Mouse (Mus musculus) large intestine, adult 2 months (tissue): ENCODE measurements around the gene Ino80b. TPM values are rescaled to one million over a fixed set of nuclear protein-coding genes. Genes with fewer than 3 reads are reported as not detected.

Experiments used
- DNase-seq: peaks from one replicate; pipeline ENCODE4 v3.0.0-alpha.2; 2012; ENCODE audit warnings: low read depth, low spot score
- WGBS: fragments of 180-500 bp; shearing (Covaris S2); methylation state at CpG from one replicate; pipeline ENCODE4 v1.1.7; 2018; 5-methylcytosine and 5-hydroxymethylcytosine counted together
- polyA plus RNA-seq: library from polyadenylated mRNA; depleted of rRNA; stranded (reverse); fragments of >200 nt; gene quantifications from 2 replicates; pipeline ENCODE4 v1.2.3, GENCODE M21; 2012

Gene Ino80b
- polyA plus RNA-seq, 1 experiment, result 14.6 TPM

DNA sequence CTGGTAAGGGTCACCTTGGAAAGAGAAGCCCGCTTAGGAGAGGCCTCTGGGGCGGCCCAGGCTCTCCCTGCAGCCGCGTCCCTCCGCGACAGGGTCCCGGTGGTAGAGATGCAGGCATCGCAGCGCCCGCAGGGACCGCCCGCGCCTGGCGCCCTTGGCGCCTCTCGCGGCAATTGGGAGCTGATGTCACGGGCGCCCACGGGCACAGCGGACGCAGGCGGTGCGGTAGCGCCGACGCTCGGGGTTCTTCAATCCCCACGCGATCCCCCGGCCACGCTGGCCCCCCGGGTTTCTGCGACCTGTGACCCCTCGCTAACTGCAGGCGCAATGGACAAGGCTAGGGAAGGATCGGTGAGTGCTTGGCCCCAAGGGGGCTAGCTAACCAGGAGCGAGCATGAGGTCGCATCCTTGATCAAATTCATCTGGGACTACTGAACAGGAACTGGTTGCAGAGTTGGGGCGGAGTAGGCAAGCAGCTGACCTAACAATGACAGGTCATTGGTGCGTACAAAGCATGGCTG is 17.0 kb upstream of the Ino80b start:
- 58% methylated on average over 41 of the region's 41 CpGs for WGBS
- DNase-seq, result no peak

DNA sequence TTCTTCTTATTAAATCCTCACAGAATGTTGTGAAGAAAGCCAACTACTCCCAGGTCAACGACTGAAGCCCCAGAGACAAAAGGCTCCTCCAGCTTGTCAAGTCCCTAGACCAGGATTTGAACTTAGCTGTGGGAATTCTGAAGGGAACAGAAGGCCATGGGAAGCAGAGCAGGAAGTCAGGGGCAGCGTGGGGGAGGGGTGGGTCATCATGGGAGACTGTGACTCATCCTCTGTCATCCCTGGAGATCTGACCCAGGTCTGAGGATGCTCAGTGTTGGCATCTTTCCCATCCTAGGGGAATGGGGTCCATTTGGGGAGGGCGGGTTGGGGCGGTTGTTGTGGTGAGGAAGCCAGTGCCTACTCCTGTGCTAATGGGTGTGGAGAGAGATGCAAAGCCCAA is 16.4 kb upstream of the Ino80b start:
- DNase-seq, result no peak
- 70% methylated on average over 4 of the region's 4 CpGs for WGBS

DNA sequence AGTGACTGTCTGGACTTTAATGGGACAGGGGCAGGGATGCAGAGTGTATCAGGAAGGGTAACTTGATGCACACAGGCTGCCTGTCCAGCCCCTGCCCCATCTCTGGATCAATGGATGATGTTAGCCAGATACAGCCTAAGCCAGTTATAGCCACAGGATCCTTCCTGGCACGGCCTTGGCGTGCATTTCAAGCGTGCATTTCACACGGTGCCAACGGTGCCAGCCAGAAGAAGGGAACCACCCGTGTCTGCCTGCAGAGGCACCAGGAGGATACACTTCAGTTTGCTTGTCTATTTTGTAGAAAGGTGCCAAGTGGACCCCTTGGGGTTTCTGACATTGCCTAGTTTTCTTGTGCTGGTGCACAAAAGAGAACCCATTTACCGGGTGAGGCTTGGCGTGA is 14.8 kb upstream of the Ino80b start:
- WGBS, result 87% methylated on average over 8 of the region's 8 CpGs
- DNase-seq, result no peak

DNA sequence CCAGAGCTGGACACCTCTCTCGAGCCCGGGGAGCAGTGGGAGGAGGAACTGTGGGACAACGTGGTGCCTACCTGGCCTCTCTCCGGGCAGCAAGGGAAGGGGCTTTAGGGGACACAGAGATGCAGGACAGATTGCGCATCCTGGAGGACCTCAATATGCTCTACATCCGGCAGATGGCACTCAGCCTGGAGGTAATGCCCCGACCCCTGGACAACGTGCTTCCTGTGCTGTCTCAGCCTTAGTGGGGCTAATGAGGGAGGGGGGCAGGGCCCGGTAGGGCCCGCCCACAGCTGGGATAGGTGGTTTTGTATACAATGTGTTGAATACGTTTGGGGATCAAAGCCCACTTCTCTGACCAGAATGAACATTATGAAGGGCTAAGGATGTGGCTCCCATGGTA is 12.8 kb upstream of the Ino80b start:
- no peak for DNase-seq
- WGBS, result 9% methylated on average over 11 of the region's 11 CpGs

DNA sequence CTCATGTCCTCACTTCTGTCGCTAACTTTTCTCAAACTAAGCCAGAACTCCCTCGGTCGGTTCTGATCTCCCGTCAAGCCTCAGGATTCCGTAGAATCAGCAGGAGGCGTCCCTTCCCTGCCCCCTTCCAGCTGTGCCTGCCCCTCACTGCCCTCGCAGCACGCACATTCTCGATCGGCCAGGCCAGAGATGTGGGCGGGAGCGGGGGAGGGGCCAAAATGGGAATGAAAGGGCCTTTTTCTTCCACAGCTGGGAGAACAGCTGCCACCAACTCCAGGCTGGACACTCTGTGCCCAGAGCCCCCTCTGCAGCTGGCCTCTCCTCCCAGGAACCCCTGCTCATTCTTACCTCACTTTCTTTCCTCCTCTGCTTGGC is 12.3 kb upstream of the Ino80b start:
- DNase-seq, result no peak
- WGBS, result under 1% methylated on average over 12 of the region's 12 CpGs

DNA sequence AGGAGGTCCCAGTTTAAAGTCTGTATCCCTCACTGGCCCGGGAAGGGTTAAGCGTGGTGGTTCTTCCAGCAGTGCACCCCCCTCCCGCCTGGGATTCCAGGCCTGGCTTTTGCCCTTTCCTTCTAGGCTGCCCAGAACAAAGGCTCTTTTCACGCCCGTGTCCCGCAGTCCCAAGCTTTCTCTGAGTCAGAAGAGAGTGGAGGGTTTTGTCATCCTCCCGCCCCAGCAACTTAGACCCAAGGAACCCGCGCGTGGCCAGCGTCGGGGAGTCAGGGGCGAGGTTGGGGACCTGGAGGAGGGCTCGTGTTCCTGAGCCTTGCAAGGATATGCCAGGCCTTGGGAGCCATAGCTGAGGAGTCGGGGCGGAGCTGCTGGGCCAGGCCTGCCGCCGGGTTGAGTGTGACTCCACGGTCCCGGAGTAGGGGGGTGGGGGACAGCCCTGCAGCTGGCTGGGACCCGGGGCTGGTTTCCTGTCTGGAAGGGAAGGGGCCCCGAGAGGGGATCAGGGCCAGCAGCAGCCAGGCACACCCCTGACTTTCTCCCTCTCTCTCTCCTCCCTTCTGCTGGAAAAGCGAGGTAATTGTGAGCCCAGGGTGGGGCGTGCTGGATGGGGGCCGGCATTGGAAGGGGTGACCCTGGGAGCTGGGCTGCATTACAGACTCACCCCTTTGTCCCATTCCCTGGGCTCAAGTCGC is 11.8 kb upstream of the Ino80b start:
- no peak for DNase-seq
- WGBS, result 2% methylated on average over 26 of the region's 26 CpGs

DNA sequence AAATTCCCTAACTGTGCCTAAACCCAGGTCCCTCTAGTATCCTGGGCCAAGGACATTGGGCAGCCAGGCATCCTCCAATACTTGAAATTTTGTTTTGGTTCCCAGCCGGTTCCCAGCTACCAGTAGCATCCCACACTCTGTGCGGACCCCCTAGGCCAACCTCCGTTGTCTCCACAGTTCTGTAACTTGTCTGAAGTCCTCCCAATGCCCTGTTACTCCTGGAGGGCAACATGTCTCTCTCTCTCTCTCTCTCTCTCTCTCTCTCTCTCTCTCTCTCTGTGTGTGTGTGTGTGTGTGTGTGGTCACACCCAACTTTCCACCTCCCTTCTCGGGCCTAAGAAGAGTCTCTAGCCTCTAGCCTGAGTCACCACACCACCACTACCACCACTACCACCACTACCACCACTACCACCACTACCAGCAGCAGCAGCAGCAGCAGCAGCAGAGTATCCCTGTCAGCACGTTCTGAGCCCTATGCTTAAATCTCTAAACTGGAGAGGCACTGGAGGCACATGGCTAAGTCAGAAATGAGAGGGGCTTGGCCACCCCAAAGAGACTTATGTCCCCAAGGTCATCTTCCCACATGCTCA is 11.2 kb upstream of the Ino80b start:
- WGBS, result 13% methylated on average over 5 of the region's 5 CpGs
- DNase-seq, result no peak

DNA sequence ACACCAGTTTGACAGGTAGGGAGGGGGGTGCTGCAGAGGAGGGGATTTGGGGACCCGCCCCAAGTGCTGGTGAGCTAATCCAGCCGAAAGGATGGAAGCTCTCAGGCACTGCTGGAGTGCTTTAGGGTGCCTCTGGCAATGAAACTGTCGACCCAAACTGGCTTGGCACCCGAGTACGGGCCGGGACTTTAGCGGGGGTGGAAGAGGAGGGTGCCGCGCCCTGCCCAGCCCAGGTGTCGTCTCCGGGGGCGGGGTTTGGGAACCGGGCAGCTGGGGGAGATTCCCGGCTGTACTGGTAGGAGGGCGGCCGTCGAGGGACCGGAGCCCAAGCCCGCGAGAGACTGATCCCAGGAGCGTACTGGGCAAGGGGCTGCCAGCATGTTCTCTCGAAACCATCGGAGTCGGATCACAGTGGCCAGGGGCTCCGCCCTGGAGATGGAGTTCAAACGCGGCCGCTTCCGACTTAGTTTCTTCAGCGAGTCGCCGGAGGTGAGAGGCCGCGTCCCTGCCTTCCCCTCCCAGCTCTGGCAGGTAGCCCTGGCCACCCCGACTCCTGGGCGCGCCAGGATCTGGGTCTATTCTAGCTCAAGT is 10.4 kb upstream of the Ino80b start:
- WGBS, result 4% methylated on average over 37 of the region's 37 CpGs
- no peak for DNase-seq

DNA sequence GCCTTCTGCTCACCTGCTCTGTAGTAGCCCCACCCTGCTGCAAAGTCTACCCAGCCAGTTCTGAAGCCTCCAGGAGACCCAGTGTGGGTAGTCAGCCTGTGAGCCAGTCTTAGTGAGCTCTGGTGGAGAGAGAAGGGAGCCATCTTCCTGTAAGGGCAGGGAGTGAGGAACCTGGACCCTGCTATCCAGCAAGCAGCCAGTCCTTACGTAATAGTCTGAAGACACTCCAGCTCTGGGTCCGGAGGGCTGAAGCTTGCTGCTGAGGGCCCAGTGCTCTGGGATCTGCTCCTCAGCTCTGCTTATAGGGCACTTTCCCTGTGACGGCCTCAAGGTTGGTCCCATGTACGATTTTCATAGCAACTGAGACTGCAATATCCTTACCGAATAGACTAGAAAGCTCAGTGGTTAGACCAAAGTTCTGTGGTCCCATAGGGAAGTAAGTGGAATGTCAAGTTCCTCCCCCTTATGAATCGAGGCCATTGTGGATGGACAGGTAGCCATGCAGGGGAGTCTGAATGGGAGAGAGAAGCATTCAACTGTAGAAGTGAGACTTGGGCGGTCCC is 9.8 kb upstream of the Ino80b start, which contains the start of gene Rtkn:
Gene Rtkn, plus strand, starts transcription at position 513 of the 563 bp plus-strand sequence.
- DNase-seq, result no peak
- WGBS, result 25% methylated on average over 7 of the region's 7 CpGs

DNA sequence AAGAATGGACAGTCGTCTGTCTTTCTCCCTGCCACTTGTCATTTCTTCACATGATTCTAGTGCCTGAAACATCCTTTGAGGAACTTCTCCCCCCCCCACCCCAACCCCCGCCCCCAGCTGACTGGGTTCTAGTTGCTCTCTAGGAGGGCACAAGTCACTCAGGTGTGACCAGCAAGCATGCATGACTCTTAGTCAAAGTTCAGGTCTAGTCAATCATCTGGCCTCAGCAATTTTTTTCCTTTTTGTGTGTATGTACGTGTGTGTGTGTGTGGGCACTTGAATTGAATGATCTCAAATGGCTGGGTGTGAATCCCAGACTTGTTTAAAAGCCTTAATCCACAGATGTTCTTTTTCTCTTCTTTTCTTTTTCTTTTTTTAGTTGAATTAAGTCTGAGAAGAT is 9.0 kb upstream of the Ino80b start:
- WGBS, result 45% methylated on average over 3 of the region's 3 CpGs
- no peak for DNase-seq

DNA sequence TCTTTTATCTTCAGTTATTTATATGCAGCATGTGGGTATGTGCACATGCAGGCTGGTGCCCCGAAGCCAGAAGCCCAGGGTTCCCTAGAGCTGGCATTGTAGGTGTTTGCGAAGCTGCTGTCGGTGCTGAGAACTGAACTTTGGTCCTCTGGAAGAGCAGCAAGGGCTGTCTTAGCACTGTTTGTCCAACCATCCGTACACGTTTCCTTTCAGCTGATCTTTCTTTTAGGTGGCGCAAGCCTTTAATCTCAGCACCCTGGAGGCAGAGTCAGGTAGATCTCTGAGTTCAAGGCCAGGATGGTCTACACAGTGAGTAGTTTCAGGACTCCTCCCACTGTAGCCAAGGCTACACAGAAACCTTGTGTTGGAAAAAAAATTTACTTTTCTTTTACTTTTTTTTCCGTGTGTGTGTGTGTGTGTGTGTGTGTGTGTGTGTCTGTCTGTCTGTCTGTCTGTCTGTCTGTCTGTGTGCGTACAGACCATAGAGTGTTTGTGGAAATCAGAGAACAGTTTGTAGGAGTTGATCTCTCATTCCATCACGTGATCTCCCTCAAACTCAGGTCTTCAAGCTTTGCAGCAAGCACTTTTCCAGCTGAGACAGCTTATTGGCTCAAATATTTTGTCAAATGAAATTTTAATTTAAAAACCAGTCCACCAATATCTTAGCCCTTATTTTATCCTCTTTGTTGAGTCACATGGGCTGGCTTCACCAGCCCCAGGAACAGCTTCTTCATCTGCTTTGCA is 7.1 kb upstream of the Ino80b start:
- no peak for DNase-seq
- WGBS, result 51% methylated on average over 9 of the region's 9 CpGs

DNA sequence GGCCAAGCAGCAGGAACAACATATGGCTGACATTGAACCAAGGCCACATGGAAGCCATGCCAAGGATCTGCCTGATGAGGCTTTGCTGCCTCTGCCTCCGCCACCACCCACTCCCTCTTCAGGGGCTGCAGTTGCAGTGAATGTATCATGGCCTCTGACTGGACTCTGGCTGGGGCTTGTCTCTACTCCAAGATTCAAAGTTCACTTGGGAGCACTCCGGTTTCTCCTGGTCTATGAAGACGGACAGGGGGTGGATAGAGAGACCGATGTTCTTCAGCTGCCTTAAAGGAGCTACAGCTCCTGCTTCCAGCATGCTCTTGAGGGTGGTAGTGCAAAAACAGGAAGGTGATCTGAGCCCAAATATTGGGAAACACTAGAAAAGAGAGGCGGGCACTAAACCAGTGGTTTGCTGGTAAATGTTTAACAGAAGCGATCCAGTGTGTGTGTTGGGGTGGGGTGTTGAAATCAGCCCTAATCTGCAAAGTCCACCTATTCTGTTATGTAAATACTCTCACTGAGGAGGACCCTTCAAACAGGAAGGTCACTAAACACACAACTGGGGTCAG is 6.3 kb upstream of the Ino80b start:
- WGBS, result 12% methylated on average over 6 of the region's 6 CpGs
- DNase-seq, result no peak

DNA sequence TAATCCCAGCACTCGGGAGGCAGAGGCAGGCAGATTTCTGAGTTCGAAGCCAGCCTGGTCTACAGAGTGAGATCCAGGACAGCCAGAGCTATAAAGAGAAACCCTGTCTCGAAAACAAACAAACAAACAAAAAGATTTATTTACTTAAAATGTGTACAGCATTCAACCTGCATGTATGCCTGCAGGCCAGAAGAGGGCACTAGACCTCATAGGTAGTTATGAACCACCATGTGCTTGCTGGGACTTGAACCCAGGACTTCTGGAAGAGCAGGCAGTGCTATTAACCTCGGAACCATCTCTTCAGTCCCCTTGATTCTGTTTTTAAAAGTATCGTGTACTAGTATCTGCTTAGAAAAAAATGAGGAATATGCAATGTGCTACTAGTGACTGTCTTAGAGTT is 2.2 kb upstream of the Ino80b start:
- 94% methylated on average over 5 of the region's 5 CpGs for WGBS

DNA sequence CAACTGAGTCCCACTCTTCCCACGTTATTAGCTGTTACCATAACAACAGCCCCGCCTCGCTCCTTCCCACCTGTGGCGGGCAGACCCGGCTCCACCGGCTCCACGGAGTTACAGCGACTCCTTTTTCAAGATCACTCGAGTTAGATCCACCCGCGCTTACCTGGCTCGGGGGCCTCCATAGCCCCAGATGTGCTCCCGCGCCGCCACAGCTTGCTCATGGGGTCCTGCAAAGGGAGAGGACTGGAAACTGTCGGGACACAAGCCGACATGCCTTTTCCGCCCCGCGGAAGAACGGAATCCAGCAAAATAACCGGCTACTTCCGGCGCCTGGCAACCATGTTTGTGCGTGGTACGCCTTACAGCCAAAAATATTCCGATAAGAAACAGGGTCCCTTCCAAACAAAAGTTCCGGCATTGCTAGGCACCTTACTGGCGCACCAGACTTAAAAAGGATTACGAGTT is 349 bp downstream of the Ino80b start:
- WGBS, result under 1% methylated on average over 30 of the region's 30 CpGs
- no peak for DNase-seq

More for the DNA sequence above, 2.2 kb upstream of the Ino80b start:
- no peak for DNase-seq

DNA sequence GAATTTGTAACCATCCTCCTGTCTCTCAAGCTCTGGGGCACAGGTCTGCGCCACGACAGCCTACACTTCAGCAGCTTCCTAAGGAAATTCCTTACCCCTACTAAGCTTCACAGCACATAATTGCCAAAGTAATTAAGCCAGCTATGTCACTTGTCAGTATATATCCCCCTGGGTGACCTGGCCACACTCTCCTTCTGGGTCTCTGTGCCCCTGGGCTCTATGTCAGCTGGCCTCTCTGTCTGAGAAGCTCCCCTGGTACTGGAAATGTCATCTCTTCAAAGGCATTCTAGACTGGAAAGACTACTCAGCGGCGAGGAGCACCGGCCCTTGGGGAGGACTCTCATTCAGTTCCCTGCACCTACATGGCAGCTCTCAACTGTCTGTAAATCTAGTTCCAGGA is 2.3 kb downstream of the Ino80b start:
- DNase-seq, result no peak
- 89% methylated on average over 5 of the region's 5 CpGs for WGBS

DNA sequence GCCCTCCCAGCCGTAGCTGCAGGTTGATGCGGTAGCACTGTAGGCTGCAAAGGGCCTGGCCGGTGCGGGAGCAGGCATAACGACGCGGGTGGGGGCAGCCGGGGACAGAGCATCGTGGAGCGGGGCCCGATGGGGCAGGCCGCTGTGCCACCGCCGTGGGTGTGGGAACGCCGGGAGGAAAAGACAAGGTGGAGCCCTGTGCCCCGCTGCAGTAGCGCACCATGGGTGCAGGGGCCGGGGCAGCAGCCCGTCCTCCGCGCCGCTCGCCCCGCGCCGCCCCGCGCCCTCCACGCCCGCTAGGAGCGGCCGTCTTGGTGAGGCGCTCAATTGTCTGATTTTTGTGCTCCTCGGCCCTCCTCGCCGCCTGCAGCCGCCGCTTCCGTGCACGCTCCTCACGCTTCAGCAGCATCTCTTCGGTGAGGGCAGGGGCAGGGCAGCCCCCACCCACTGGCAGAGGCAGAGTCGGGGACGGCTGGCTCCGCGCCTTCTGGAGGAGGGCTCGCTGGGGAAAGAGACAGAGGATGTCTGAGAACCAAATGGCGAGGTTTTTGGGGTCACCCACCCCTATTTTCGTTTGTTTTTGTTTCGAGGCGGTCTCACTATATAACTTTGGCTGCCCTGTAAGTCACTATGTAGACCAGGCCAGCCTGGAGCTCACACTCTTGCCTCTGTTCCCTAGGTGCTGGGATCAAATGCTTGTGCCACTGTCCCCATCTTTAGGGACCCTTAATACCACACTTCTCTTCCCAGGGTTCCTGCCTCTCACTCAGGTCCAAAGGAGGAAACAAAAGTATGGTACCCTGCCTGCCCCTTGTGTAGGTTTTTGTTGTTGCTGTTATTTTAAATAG is 3.1 kb downstream of the Ino80b start:
- no peak for DNase-seq
- 2% methylated on average over 52 of the region's 52 CpGs for WGBS

DNA sequence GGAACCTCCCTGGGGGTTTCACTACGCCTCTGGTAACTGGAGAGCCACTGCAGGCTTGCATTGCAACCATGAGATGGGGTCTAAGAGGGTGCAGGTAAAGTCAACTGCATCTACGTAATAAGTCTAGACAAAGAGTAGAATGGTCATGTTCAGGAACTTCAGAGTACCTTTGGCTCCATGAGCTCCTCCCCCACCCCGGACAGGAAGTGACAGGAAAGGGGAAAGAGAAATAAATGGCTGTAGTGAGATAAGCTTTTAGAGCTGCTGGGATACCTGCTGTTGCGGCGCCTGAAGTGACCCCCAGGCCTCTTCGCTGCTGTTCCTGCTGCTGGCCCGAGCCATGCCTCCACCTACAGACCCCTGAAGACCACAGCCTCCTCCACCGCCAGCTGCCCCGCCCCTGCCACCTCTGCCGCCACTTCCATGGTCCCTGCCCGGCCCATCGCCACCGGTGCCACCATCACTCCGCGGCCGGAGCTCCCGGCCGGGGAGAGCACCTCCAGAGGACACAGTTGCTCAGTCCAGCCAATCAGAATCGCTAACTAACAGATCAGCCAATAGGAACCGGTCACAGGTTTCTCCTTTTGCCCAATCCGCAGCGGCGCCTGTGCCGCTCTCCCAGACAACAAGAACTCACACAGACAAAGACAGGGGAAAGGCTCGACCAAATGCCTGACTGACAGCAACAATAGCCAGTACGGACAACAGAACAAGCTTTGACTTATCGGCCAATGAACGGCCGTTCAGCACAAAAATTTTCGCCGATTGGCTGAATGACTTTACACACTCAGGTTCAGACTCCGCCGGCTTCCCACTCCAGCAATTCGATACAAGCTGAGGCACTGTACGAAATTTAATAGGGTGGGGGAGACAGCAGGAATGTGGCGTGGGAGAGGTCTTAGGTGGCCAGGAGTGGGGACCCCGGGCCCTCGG is 4.0 kb downstream of the Ino80b start, which contains the start of gene Wbp1:
Gene Wbp1, minus strand, starts transcription at position 630 of the 933 bp plus-strand sequence.
- DNase-seq, result peak; percentile 100
- under 1% methylated on average over 37 of the region's 38 CpGs for WGBS

DNA sequence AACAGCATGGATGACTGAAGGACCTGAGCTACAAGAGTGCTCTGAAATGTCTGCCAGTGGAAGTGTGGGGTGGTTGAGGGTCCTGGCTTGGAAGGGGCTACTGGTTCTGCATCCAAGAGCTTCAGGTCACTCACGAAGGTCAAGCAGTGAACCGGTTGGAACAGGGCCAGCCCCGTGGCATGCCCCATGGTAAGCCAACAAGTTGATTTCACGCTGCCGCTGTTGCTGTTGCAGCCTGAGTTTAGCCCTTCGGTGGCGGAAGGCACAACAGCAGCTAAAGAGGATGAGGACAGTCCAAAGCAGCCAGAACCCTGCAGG is 5.5 kb downstream of the Ino80b start:
- DNase-seq, result no peak
- WGBS, result 60% methylated on average over 7 of the region's 7 CpGs
